Mouse (Mus musculus) lung, postnatal 4 days (tissue): Measurements from ENCODE around the gene Car1.
"Not testable (repeated sequence)": the region's sequence is repeated elsewhere in the genome, so short reads cannot be mapped to it uniquely, and the experiment has no call there.

ENCODE experiments used
- DNase-seq, 2 experiments: peaks; one replicate each; pipeline ENCODE4 v3.0.0; 2021

Car1 gene

DNA sequence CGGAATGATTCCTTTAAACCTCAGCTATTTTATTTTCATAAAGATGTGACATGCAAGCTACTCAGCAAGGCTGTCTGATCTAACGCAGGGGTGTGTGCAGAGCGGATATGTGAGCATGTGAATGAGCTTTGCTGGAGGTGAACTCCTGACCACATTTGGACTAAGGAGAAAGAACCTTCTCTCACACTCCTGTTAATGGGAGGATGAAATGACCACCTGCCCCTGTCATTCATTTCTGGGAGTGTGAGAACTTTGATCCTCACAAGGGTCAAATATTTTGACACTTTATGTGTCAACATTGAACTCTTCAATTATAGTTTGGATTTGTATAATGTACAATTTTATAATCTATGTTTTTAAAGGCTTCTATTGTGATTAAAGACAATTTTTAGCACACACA, 25.8 kb downstream of the Car1 start:
- not testable (repeated sequence) for DNase-seq

DNA sequence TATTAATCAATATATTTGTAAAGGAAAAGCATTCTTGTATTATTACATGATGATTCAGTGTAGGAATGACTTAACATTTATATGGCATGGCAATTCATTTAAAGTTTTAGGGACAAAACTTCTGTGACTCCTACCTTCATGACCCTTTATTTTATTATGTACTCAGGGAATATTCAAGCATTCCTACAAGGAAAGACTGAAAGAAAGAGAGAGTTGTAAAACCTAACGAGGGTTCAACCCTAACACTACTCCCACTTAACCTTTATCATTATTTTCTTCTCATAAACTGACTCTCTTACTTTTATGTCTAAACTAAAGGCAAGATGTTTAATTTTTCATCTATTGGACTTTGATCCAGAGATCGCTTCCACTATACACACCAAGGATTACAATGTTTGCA, 28.0 kb downstream of the Car1 start:
- no peak for DNase-seq

DNA sequence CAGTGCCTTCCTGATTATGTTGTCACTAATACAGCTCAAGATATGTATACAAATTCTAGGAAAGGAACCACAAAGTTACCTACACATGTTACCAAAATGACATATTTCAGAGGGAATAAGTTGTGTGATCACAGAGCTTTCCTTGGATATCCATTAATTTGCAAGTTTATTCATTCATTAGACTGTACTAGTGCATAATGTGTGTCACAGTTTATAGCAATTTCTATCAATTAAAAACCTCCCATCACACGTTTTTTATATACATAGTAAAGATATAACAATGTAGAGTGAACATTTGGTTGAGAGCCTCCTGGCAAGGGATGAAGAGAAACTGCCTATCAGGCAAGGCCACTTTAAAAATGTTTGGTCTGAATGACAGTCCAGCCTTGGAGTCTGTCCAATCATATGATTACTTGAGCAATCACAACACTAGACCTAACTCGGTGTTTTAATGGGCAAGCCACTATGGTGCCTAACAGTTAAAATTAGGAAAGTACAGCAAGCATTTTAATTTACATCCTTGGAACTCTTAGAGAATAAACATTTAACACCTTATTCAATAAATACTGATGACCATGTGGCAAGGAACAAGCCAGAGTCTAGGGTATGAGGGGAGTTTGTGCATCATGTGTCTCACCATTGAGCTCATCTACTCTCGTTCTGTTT, 31.5 kb downstream of the Car1 start:
- not testable (repeated sequence) for DNase-seq

DNA sequence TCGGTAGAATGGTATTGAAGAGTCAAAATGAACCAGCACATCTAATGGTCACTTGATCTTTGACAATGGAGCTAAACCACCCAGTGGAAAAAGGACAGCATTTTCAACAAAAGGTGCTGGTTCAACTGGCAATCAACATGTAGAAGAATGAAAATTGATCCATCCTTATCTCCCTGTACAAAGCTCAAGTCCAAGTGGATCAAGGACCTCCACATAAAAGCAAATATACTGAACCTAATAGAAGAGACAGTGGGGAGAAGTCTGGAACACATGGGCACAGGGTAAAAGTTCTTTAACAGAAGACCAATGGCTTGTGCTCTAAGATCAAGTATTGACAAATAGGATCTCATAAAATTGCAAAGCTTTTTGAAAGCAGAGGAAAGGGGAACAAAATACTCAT, 33.6 kb downstream of the Car1 start:
- not testable (repeated sequence) for DNase-seq

DNA sequence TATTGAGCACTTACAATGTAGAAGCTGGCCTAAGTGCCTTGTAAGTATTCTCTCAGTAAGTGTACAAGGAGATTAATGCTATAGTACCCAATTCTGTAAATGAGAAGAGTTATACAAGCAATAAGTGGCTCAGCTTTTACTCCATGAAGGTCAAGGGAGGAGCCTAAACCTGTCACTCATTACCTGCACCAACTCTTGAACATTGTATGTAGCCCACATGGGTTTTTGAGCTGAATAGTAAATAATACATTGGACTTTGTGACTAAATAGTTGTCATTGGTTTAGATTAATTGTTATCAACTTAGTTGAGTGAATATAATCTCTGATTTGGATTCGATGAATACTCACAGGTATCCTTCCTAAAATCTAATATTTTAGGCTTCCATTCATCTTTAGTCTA, 35.7 kb downstream of the Car1 start:
- DNase-seq = not testable (repeated sequence)

DNA sequence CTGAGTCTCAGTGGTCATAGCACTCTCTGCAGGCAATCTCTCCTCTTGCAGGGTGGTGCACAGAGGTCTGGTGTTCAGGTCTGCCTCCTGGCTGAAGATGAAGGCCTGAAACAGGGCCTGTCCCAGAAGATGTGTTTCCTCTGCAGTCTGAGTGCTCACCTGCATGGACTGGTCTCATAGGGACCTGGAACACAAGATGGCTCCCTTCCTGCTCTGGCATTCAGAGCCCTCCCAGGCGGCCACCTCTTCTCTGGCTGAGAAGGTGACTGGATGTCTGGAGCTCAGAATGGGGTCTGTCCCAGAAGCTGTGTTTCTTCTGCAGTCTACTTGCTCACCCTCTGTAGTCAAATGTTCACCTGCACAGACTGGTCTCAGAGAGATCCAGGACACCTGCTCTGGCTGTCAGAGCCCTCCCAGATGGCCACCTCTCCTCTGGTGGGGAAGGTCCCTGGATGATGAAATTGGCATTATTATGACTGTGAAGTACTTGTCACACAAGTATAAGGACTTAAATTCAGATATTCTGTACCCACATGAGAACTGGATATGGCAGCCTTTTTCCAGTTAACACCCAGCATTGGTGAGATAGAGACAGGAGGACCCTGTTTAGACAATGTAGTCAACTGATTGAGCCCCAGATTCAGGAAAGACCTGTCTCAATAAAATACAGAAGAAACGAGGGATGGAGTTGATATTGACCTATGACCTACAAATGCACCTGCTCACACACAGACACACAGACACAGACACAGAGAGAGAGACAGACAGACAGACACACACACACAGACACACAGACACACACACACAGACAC, 43.2 kb downstream of the Car1 start:
- no peak for DNase-seq

DNA sequence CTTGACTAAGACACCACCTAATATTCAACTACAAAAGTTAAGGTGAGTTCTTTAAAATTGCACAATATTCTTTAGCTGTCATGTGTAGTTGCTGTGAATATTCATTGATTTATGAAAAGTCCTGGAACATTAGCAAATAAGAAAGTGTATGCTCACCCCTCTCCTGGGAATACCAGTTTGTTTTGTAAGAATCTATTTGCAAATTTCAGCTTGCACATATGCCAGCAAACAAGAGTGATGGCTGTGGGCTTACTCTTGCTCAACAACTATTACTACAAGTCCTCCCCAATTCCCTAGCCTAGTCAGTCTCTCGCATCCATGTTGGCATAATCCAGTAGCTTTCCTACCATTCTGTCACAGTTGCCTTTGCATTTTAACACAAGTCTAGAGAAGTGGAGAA, 52.5 kb downstream of the Car1 start:
- DNase-seq = no peak

DNA sequence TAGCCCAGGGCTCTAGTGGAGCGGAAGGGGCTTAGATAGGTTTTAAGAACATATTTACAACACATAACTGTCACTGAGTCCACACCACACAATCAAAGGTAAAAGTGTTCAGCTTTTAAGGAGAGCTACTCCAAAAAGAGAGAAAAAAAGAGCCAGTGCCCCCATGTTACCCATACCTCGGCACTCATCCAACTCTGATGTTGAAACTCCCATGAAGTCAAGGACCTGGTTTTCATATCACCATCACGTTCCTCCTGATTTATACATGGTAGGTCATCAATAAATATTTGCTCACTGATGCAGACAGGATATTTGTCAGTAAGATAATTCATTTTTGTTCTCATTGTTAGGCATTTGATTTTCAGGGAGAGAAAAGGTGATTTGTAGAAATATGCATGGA, 62.1 kb downstream of the Car1 start:
- DNase-seq = no peak

DNA sequence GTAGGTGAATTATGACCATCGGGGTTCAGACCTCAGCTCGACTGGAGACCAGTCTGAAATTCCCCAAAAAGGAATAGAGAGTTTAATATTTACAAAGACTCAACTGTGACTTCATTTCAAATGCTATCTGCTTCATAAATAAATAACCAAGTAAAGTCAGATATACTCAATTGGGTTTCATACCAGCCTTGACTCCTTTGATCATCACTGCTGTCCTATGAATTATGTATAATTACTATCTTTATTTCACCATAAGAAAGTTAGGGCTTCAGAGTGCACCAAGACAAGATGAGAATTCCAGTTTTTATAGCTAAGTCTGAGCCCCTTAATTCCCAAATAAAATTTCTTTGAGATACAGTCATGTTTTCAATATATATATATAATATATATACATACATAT, 69.9 kb downstream of the Car1 start:
- DNase-seq = no peak

DNA sequence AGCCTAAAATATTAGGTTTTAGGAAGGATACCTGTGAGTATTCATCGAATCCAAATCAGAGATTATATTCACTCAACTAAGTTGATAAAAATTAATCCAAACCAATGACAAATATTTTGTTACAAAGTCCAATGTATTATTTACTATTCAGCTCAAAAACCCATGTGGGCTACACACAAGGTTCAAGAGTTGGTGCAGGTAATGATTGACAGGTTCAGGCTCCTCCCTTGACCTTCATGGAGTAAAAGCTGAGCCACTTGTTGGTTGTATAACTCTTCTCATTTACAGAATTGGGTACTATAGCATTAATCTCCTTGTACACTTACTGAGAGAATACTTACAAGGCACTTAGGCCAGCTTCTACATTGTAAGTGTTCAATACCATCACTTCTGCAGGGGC, 80.7 kb downstream of the Car1 start:
- not testable (repeated sequence) for DNase-seq

DNA sequence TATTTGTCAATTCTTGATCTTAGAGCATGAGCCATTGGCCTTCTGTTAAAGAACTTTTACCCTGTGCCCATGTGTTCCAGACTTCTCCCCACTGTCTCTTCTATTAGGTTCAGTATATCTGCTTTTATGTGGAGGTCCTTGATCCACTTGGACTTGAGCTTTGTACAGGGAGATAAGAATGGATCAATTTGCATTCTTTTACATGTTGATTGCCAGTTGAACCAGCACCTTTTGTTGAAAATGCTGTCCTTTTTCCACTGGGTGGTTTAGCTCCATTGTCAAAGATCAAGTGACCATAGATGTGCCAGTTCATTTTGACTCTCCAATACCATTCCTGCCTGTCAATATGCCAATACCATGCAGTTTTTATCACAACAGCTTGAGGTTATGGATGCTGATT, 82.7 kb downstream of the Car1 start:
- not testable (repeated sequence) for DNase-seq
